Mouse (Mus musculus) T-helper 2 cell (primary cell): ENCODE data around the gene Pole4.

Experiments
- in situ Hi-C: fragments of 300-600 bp; cut with MboI, MseI; formaldehyde crosslinking; loops from one replicate; pipeline ENCODE4 v1.15.1; 2025; ENCODE audit warnings: high pct_unique_total_duplicates

The Pole4 gene

GRCm38 (mm10) chr6:82705221-82705620 lies at the start of gene Pole4:
Pole4 (minus strand) TSS chr6:82705365.
- in situ Hi-C loops: no loop called here

- in situ Hi-C loops: no loop called here
Observed at GRCm38 (mm10) chr6:82754769-82755168, 49.6 kb upstream of the Pole4 start.

GRCm38 (mm10) chr6:82753638-82754361 lies 48.6 kb upstream of the Pole4 start:
- in situ Hi-C loops: no loop called here

- in situ Hi-C loops: no loop called here
Observed at GRCm38 (mm10) chr6:82753061-82753460, 47.9 kb upstream of the Pole4 start.

GRCm38 (mm10) chr6:82751791-82752190 lies 46.6 kb upstream of the Pole4 start:
- in situ Hi-C loops: no loop called here

- in situ Hi-C loops: no loop called here
Observed at GRCm38 (mm10) chr6:82751031-82751430, 45.9 kb upstream of the Pole4 start.

GRCm38 (mm10) chr6:82750063-82750462 lies 44.9 kb upstream of the Pole4 start:
- in situ Hi-C loops: no loop called here

- in situ Hi-C loops: no loop called here
Observed at GRCm38 (mm10) chr6:82748106-82748672, 43.0 kb upstream of the Pole4 start.

- in situ Hi-C loops: no loop called here
Observed at GRCm38 (mm10) chr6:82747085-82747484, 41.9 kb upstream of the Pole4 start.

- in situ Hi-C loops: loop anchor here (5.0 kb wide), 1 partner anchor 33 kb away; no protein-coding TSS in a partner anchor
Observed at GRCm38 (mm10) chr6:82744553-82744952, 39.4 kb upstream of the Pole4 start.

GRCm38 (mm10) chr6:82741518-82741880 lies 36.3 kb upstream of the Pole4 start:
- in situ Hi-C loops: loop anchor here (5.0 kb wide), 1 partner anchor 36 kb away; no protein-coding TSS in a partner anchor

- in situ Hi-C loops: loop anchor here (5.0 kb wide), 1 partner anchor 36 kb away; no protein-coding TSS in a partner anchor
Observed at GRCm38 (mm10) chr6:82740868-82741517, 35.8 kb upstream of the Pole4 start.

- in situ Hi-C loops: loop anchor here (5.0 kb wide), 1 partner anchor 37 kb away; no protein-coding TSS in a partner anchor
Observed at GRCm38 (mm10) chr6:82740269-82740668, 35.1 kb upstream of the Pole4 start.

GRCm38 (mm10) chr6:82737634-82738540 lies 32.7 kb upstream of the Pole4 start:
- in situ Hi-C loops: no loop called here

- in situ Hi-C loops: no loop called here
Observed at GRCm38 (mm10) chr6:82736626-82737600, 31.7 kb upstream of the Pole4 start.

GRCm38 (mm10) chr6:82735347-82735746 lies 30.2 kb upstream of the Pole4 start:
- in situ Hi-C loops: no loop called here

- in situ Hi-C loops: no loop called here
Observed at GRCm38 (mm10) chr6:82728635-82729034, 23.5 kb upstream of the Pole4 start.

GRCm38 (mm10) chr6:82727206-82727605 lies 22.0 kb upstream of the Pole4 start:
- in situ Hi-C loops: no loop called here

- in situ Hi-C loops: no loop called here
Observed at GRCm38 (mm10) chr6:82723321-82723720, 18.2 kb upstream of the Pole4 start.

GRCm38 (mm10) chr6:82716126-82716525 lies 11.0 kb upstream of the Pole4 start:
- in situ Hi-C loops: loop anchor here (10.0 kb wide), 1 partner anchor 179 kb away; no protein-coding TSS in a partner anchor
